Mouse (Mus musculus) spleen, postnatal 36 days (tissue): Measurements from ENCODE around the gene Pdcd11.
A peak's percentile ranks its signal among the peaks of the same experiment; 100 is the strongest.

Experiments used
- DNase-seq, 2 experiments: peaks; one replicate each; pipeline ENCODE4 v3.0.0; 2022; ENCODE audit warnings: low spot score in 2 of 2, mixed read lengths in 1 of 2

The Pdcd11 gene

DNA sequence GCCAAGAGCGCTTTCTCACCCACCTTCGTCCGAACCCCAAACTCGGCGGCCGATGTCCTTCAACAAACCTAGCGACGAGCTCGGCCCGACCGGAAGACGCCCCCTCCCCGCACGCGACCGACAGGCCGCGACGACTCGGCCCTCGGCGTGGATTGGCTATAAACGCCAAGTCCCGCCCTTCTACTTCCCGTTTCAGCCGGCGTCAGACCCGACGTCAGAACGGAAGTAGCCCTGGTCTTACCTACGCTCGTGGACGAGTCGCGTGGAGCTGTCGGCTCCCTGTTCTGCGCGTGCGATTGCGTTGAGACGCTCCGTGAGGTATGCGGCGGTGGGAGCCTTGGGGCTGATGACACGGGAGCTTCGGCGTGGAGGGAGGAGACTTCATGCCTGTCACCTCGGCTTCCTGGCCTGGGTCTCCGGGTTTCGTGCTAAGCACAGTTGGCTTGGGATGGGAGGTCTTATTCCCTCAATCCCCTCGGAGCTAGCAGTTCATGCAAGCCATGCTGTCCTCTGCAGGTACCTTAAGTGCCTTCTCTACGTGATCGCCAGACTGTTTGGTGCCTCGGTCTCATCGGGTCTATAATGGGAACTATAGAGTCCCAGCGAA, at the start of gene Pdcd11, which contains the start of gene Usmg5:
Gene Pdcd11, plus strand, starts transcription at position 219 of the 607 bp plus-strand sequence.
Gene Usmg5, minus strand, starts transcription at position 98 of the 607 bp plus-strand sequence.
- DNase-seq: peak; percentile 93 to 94

GRCm38 (mm10) chr19:47043608-47044007, 47.0 kb upstream of the Pdcd11 start:
- no peak for DNase-seq

DNA sequence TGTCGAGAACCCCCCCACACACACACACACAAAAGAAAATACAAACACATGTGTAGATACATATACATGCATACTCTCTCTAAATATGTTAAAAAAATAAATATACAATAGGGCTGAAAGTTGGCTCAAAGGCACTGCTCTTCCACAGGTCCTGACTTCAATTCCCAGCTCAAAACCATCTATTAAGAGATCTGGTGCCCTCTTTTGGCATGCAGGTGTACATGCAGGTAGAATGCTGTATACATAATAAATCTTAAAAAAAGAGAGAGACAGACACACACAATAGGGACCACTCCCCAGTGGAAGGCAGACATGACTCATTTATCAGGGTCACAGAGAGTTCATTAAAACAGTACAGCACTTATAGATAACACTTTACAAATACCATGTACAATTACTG, 44.2 kb upstream of the Pdcd11 start:
- DNase-seq: no peak

DNA sequence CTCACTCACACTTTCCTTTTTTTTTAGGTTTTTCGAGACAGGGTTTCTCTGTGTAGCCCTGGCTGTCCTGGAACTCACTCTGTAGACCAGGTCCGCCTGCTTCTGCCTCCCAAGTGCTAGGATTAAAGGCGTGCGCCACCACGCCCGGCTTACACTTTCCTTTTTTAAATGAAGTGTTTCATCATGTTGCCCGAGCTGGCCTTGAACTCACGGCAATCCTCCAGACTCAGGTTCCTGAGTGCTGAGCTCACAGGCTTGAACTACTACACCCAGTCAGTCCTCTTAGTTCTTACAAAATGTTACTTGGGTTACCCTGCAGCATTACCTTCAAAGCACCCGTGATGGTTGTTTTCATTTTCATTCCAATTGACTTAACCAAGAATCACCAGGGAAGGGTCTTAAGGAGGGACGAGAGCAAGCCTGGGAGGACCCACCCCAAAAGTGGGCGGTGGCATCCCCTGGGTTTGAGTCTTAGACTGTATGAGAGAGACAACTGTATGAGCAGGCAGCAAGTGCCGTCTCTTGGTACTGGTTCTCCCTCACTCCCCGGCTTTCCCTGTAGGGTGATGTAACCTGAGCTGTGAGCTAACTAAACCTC, 43.2 kb upstream of the Pdcd11 start:
- no peak for DNase-seq

DNA sequence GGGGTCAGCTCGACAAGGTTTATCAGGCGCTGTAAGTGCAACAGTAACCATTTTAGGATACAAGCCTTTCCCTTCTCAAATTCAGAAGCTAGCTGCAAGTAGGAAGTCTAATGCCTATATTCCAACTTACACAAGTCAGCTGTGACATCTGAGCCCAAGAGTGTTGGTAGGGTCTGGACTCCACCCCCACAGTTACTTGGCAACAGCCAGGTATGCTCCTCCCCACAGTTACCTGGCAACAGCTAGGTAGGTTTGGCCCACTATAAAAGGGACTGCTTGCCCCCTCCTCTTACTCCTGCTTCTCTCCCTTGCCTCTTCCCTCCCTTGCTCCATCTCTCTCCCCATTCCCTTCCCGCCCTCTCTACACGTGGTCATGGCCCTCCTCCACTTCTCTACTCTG, 41.5 kb upstream of the Pdcd11 start:
- no peak for DNase-seq

- no peak for DNase-seq
These were observed 40.7 kb upstream of the Pdcd11 start for GRCm38 (mm10) chr19:47049840-47050239.

DNA sequence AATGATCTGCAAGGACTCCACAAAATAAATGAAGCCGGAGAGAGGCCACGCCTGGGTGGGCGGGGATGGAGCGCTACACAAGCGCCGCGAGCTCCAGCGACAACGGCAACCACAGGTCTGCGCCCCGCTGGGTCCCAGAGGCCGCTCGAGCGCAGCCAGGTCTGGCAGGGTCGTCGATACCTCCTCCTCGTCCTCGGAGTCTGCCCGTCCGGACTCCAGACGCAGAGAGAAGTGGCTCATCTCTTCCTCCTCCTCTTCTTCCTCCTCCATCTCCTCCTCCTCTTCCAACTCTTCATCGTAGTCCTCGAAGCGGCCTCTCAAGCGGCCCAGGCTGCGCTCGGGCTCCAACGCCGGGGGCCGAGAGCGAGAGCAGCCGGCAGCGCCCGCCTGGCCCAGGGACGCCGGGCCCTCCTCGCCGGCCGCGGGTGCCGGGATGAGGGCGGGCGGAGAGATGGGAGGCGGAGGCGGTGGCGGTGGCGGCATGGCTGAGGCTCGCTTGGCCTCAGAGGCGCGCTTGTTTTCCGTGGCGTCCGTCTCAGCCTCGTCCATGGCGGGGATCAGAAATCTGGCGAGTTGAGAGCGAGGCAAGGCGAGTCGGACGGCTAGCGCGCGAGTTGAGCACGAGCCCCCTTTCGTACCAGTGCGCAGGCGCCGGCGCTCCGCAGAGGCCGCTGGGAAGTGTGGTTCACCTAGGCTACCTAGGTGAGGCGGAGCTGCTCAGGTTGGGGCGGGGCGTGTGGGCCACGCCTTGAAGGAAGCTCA, 40.1 kb upstream of the Pdcd11 start, which contains the start of gene Pcgf6:
Gene Pcgf6, minus strand, starts transcription at position 636 of the 762 bp plus-strand sequence.
- DNase-seq: peak; percentile 86 to 87

GRCm38 (mm10) chr19:47052927-47053326, 37.6 kb upstream of the Pdcd11 start:
- no peak for DNase-seq

DNA sequence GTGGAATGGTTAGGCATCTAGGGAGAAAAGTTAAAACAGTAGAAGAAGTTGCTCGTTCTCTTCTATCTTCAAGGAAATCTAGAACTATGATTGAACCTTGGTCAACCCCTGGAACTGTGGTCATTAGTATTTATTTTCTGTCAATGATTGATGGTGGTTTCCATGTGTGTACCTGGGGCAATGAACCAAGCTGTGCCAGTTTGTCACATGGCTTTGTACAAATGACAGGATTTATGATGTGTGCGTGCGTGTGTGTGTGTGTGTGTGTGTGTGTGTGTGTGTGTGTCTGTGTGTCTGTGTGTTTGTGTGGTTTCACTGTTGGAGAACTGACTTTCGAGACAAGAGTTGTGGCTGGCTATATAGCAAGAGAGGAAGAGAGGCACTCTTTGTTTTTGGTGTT, 37.1 kb upstream of the Pdcd11 start:
- no peak for DNase-seq

DNA sequence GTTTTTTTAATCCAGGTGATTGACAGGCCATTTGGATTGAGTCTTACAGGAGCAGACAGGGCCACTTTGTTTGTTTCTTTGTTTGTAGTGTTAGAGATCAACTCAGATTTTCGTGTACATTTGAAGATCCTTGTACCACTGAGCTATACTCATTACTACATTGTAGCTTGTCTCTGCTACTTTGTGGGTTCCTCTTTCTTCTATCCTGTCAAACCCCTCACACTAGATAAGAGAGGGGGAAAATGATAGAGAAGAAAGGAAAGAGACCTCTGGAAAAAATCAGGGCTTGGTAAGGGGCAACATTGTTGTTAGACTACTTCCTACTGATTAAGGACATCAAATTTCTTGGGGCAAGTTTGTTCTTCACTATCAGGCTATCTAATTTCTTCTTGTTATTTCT, 32.9 kb upstream of the Pdcd11 start:
- DNase-seq: no peak

GRCm38 (mm10) chr19:47065860-47066259, 24.7 kb upstream of the Pdcd11 start:
- no peak for DNase-seq

DNA sequence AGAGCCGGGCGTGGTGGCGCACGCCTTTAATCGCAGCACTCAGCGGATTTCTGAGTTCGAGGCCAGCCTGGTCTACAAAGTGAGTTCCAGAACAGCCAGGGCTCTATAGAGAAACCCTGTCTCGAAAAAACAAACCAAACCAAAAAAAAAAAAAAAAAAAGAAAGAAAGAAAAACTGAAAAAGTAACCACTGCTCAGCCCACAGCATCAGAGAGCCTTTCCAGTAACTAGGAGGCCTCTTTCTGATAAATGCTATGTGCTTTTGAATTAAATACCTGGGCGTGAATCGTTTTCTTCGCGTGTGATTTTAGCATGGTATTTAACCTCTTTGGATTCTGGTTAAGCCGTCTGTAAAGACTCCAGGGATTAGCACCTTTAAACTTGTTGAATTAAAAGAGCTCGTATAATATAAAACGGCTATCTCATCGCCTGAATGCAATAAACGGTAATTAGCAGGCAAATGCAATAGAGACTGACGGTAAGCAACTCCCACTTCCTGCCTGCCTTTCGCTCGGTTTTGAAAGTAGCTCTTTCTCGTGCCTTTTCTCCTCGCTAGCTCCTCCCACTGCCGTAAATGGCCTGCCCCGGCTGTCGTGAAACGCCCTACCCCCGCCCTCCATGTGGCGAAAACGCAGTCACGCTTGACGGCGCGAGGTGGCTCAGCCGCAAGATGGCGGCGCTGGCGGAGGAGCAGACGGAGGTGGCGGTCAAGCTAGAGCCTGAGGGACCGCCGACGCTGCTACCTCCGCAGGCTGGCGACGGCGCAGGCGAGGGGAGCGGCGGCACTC, 23.3 kb upstream of the Pdcd11 start, which contains the start of gene Taf5:
Gene Taf5, plus strand, starts transcription at position 651 of the 787 bp plus-strand sequence.
- peak; percentile 98 for DNase-seq

GRCm38 (mm10) chr19:47067924-47068611, 22.5 kb upstream of the Pdcd11 start:
- peak; percentile 87 to 88 for DNase-seq

DNA sequence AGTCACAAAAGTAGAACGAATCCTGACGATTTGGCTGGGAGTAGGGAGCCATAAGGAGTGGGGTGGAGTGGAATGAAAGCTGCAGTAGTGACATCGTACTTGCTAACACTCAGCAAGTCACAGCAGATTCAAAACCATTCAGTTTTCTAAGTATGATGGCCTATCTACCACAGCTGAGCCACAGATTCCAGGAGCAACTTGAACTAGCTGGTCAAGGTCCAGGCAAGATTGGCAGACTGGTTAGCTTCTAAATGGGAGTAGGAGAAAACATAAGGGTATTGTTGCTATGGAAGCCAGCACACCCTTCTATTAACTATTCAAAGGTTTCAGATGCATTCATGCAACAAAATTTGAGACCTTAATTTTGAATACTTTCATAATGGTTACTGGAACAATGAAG, 2.3 kb upstream of the Pdcd11 start:
- DNase-seq: no peak

GRCm38 (mm10) chr19:47089718-47090525, 646 bp upstream of the Pdcd11 start:
- DNase-seq: no peak

GRCm38 (mm10) chr19:47101080-47101479, 10.5 kb downstream of the Pdcd11 start:
- DNase-seq: no peak

GRCm38 (mm10) chr19:47104641-47105271, 14.2 kb downstream of the Pdcd11 start:
- DNase-seq: no peak

GRCm38 (mm10) chr19:47118634-47119033, 28.1 kb downstream of the Pdcd11 start:
- no peak for DNase-seq

DNA sequence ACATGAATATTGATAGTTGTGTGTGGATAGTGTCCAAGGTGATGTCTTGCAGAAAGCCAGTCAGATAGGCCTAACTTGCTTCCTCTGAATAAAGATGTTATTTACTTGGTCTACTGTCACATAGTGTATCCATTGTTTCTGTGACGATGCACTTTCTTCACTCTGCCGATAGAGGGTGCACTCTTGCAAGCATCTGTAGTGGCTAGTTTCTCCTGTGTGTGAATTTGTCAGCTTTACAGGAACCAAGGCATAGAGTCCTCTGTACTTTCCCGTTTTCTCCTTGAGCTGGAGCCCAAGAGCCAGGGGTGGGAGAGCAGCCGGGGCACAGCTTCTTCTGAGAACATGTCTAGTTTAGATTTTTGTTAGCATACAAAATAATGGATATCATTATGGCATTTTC, 30.5 kb downstream of the Pdcd11 start:
- DNase-seq: peak in 1 of 2 experiments; percentile 38

GRCm38 (mm10) chr19:47122802-47123201, 32.2 kb downstream of the Pdcd11 start:
- no peak for DNase-seq
